Comparison of ENCODE assay signal across 8 mouse cellular contexts in the genomic region with DNA sequence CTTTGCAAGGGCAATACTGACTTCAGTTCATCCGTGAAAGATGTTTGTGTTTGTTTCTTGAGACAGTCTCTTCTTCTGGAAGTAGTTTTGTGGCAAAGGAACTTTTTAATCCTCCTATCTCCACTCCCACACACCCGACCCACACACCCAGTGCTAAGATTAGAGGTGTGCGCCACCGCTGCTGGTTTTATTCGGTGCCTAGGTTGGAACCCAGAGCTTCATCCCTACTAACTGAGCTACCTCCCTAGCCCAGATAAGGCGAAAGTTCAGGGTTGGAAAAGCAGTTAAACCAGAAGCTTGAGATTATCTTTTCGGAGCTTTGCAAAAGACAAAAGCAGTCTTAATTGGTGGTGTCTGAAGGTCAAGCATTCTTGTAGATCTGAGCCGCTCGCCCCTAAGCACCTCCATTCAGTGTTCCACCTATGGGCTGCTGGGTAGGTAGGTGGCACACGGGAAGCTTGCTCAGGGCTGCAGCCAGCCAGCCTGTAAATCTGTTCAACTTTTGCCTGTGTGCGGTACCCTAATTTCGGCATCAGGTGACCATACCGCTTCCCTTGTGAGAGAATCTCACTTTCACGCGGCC. TPM values are rescaled to one million over a fixed set of nuclear protein-coding genes. Genes with fewer than 3 reads are reported as not detected.
DNase-seq lines count a peak whose midpoint lies in the region; ATAC-seq and TF ChIP-seq lines count a peak whose summit lies in the region.

No protein-coding gene starts in this region.

- H3K27ac ChIP-seq in embryonic facial prominence, embryonic 12.5 days: no peak overlapping the region
- peak overlapping the region; percentile 71 for H3K27ac ChIP-seq in kidney, postnatal 0 days
- no peak overlapping the region for H3K27ac ChIP-seq in neural tube, embryonic 13.5 days (replicated peaks)

- H3K9ac ChIP-seq in embryonic facial prominence, embryonic 12.5 days: peak overlapping the region; percentile 42; the same call in 1 of the 2 replicates
- H3K9ac ChIP-seq in kidney, postnatal 0 days (ENCODE audit: low read depth, low read length): peak overlapping the region; percentile 57
- H3K9ac ChIP-seq in neural tube, embryonic 13.5 days: peak overlapping the region; percentile 69

- peaks cover 4% of the 10 kb centered on the region; the same call in 1 of the 2 replicates for H3K27me3 ChIP-seq in embryonic facial prominence, embryonic 12.5 days
- no peaks in the 10 kb centered on the region for H3K27me3 ChIP-seq in kidney, postnatal 0 days (ENCODE audit: insufficient read depth, low read length)
- H3K27me3 ChIP-seq in neural tube, embryonic 13.5 days: peaks cover 15% of the 10 kb centered on the region

- DNase-seq in lung, adult 2 months: peak; percentile 14
- DNase-seq in lung, postnatal 14 days: no peak
- no peak for DNase-seq in kidney, postnatal 0 days (ENCODE audit: low spot score)
- DNase-seq in right cerebral cortex, postnatal 4 days: no peak
- no peak for DNase-seq in urinary bladder, postnatal 36 days (ENCODE audit: low spot score in 2 of 2)
- DNase-seq in natural killer cell, adult 2 months (ENCODE audit: low spot score in 2 of 2): no peak

- WGBS in lung, adult 2 months: 25% methylated on average over 15 of the region's 15 CpGs
- WGBS in embryonic facial prominence, embryonic 12.5 days: 25% methylated on average over 15 of the region's 15 CpGs
- WGBS in kidney, postnatal 0 days: 24% methylated on average over 15 of the region's 15 CpGs
- WGBS in neural tube, embryonic 13.5 days: 30% methylated on average over 15 of the region's 15 CpGs

- no peak for ATAC-seq in embryonic facial prominence, embryonic 12.5 days (ENCODE audit: insufficient number of reproducible peaks, insufficient read depth, low FRiP score, low TSS enrichment)
- ATAC-seq in kidney, postnatal 0 days (replicated peaks; ENCODE audit: low FRiP score, low read depth): no peak
- ATAC-seq in neural tube, embryonic 13.5 days (ENCODE audit: low read depth): 0 out of 2 replicates have a peak, but pooled peaks have one; percentile 8

- H3K4me2 ChIP-seq in embryonic facial prominence, embryonic 12.5 days (replicated peaks): peak overlapping the region; percentile 77
- peak overlapping the region; percentile 83 for H3K4me2 ChIP-seq in kidney, postnatal 0 days (ENCODE audit: low read length)
- peak overlapping the region; percentile 80 for H3K4me2 ChIP-seq in neural tube, embryonic 13.5 days

- no peaks in the 10 kb centered on the region for H3K36me3 ChIP-seq in embryonic facial prominence, embryonic 12.5 days
- H3K36me3 ChIP-seq in kidney, postnatal 0 days (ENCODE audit: insufficient read depth, low read length): no peaks in the 10 kb centered on the region
- H3K36me3 ChIP-seq in neural tube, embryonic 13.5 days: no peaks in the 10 kb centered on the region

- H3K4me3 ChIP-seq in lung, adult 2 months (replicated peaks; ENCODE audit: extremely low read depth, low read depth, low read length): peak overlapping the region; percentile 78
- peak overlapping the region; percentile 54 for H3K4me3 ChIP-seq in embryonic facial prominence, embryonic 12.5 days
- peak overlapping the region; percentile 59 for H3K4me3 ChIP-seq in kidney, postnatal 0 days (replicated peaks; ENCODE audit: low read depth, low read length)
- peak overlapping the region; percentile 56 for H3K4me3 ChIP-seq in neural tube, embryonic 13.5 days

- no peak for TF ChIP-seq CTCF in lung, adult 2 months (IDR thresholded peaks at IDR 0.05; ENCODE audit: insufficient read depth, low read length)
- no peak for TF ChIP-seq CTCF in kidney, postnatal 0 days (IDR thresholded peaks at IDR 0.05; ENCODE audit: low read depth)

- no peaks in the 10 kb centered on the region for H3K9me3 ChIP-seq in embryonic facial prominence, embryonic 12.5 days
- H3K9me3 ChIP-seq in kidney, postnatal 0 days (replicated peaks; ENCODE audit: low read length): no peaks in the 10 kb centered on the region
- H3K9me3 ChIP-seq in neural tube, embryonic 13.5 days: no peaks in the 10 kb centered on the region

- no peaks in the 10 kb centered on the region; the same call in none of the 2 replicates for H3K4me1 ChIP-seq in lung, adult 2 months (ENCODE audit: control insufficient read depth, insufficient read depth, low read length)
- H3K4me1 ChIP-seq in embryonic facial prominence, embryonic 12.5 days: peaks cover 11% of the 10 kb centered on the region
- H3K4me1 ChIP-seq in kidney, postnatal 0 days (replicated peaks; ENCODE audit: insufficient read depth, low read length): peaks cover 3% of the 10 kb centered on the region; the same call in 1 of the 2 replicates
- peaks cover 16% of the 10 kb centered on the region for H3K4me1 ChIP-seq in neural tube, embryonic 13.5 days (replicated peaks)

- TF ChIP-seq POLR2A in lung, adult 2 months (IDR thresholded peaks at IDR 0.05; ENCODE audit: borderline replicate concordance, extremely low read depth, low read depth, low read length): no peak

RNA-seq across cellular contexts. Expression of gene Kyat3, which starts 0.6 kb away (rescaled TPM):
- 1.4 and 2.4 TPM in 2 replicates for polyA plus RNA-seq in lung, adult 2 months (2012; rRNA removed)
- polyA plus RNA-seq in embryonic facial prominence, embryonic 12.5 days (2016; fragmentation: Nextera tagmentation; extraction: Ambion mirVana): 19.1 and 22.0 TPM in 2 replicates
- 24.6 and 29.0 TPM in 2 replicates for polyA plus RNA-seq in kidney, postnatal 0 days (2015; fragmentation: Nextera tagmentation; extraction: Ambion mirVana)
- 6.5 and 7.6 TPM in 2 replicates for polyA plus RNA-seq in neural tube, embryonic 13.5 days (2015; fragmentation: Nextera tagmentation; extraction: Ambion mirVana)
